Mouse (Mus musculus) myocyte (in vitro differentiated cells): ENCODE data around the gene Cfap99.

Experiments
- POLR2A ChIP-seq: IDR thresholded peaks from one replicate; pipeline ENCODE4 v1.6.1; 2011; ENCODE audit warnings: low read depth, mild to moderate bottlenecking, control low read depth, moderate library complexity; ENCODE audit not compliant: insufficient read length
- TCF12 ChIP-seq: IDR thresholded peaks from one replicate; pipeline ENCODE4 v1.6.1; 2011; ENCODE audit warnings: mild to moderate bottlenecking, control low read depth; ENCODE audit not compliant: poor library complexity, insufficient read depth, severe bottlenecking

- TF ChIP-seq TCF12: no peak
- TF ChIP-seq POLR2A: no peak
Measured at GRCm38 (mm10) chr5:34309016-34309415, 20.6 kb downstream of the Cfap99 start.
